Mouse (Mus musculus) G1E (cell line): ENCODE results near the gene B230217C12Rik. TPM values are rescaled to one million over a fixed set of nuclear protein-coding genes. Genes with fewer than 3 reads are reported as not detected.

ENCODE experiments used
- ATAC-seq: 2 replicates; pipeline ENCODE4 v1.8.0; 2016; ENCODE audit warnings: mild to moderate bottlenecking; ENCODE audit not compliant: insufficient number of reproducible peaks, poor library complexity, low FRiP score, severe bottlenecking; ENCODE audit errors: extremely low read depth
- DNase-seq: peaks from one replicate; pipeline ENCODE4 v3.0.0; 2012; ENCODE audit warnings: low spot score
- H3K27me3 ChIP-seq: 2 replicates; pipeline ENCODE4 v1.6.1; 2012; ENCODE audit warnings: mild to moderate bottlenecking, low read length, inconsistent platforms; ENCODE audit not compliant: insufficient read depth
- H3K36me3 ChIP-seq: replicated peaks from 2 replicates; pipeline ENCODE3; 2012; ENCODE audit warnings: mild to moderate bottlenecking, inconsistent platforms
- H3K4me1 ChIP-seq: 2 replicates; pipeline ENCODE4 v1.6.1; 2012; ENCODE audit warnings: low read depth, low read length, inconsistent platforms, mixed read lengths; ENCODE audit not compliant: insufficient read depth
- H3K4me3 ChIP-seq: 2 replicates; pipeline ENCODE4 v1.5.1; 2012; ENCODE audit warnings: low read depth, mild to moderate bottlenecking, inconsistent platforms, low read length, moderate library complexity, mixed read lengths
- H3K9me3 ChIP-seq: replicated peaks from 2 replicates; pipeline ENCODE4 v1.6.1; 2012; ENCODE audit warnings: inconsistent platforms
- CTCF ChIP-seq: IDR thresholded peaks from 2 replicates; pipeline ENCODE4 v1.5.1; 2012; ENCODE audit warnings: low read depth, low read length, inconsistent platforms, mixed read lengths
- GATA1 ChIP-seq: IDR thresholded peaks from 2 replicates; pipeline ENCODE4 v1.6.1; 2012; ENCODE audit warnings: borderline replicate concordance, low read length, inconsistent platforms, mixed read lengths
- GATA2 ChIP-seq: IDR thresholded peaks from 2 replicates; pipeline ENCODE4 v1.6.1; 2012; ENCODE audit warnings: low read depth, low read length, inconsistent platforms, borderline replicate concordance
- POLR2AphosphoS5 ChIP-seq: IDR thresholded peaks from 2 replicates; pipeline ENCODE4 v1.6.1; 2012; ENCODE audit warnings: low read depth, low read length, inconsistent platforms; ENCODE audit not compliant: insufficient replicate concordance
- TAL1 ChIP-seq: conservative IDR thresholded peaks from 2 replicates; pipeline ENCODE4 v1.6.1; 2012; ENCODE audit warnings: low read depth, low read length, inconsistent platforms, mixed read lengths
- polyA plus RNA-seq: library from polyadenylated mRNA; stranded (reverse); fragments of >175 nt; gene quantifications from 2 replicates; pipeline ENCODE4 v1.2.3, GENCODE M21; 2012
- total RNA-seq, 2 experiments: library from RNA; stranded (forward) in 1 of 2; stranded (reverse) in 1 of 2; fragments of 200-1000 nt in 1 of 2; fragments of >200 nt in 1 of 2; fragmentation: Nextera tagmentation in 1 of 2; gene quantifications; 2 replicates each; pipeline ENCODE4 v1.2.3; 2014 to 2017

B230217C12Rik gene
- total and polyA plus RNA-seq, 3 experiments, result 0.16 TPM; not detected in 2

GRCm38 (mm10) chr11:97799146-97799993 is 41.2 kb upstream of the B230217C12Rik start:
- Histone ChIP-seq H3K4me1 (peaks cover 58% of the 10 kb centered on the region), H3K9me3 (no peaks in the 10 kb centered on the region), H3K4me3 (peak overlapping the region; percentile 83), H3K36me3 (peaks cover 15% of the 10 kb centered on the region), H3K27me3 (no peaks in the 10 kb centered on the region)
- DNase-seq (peak; percentile 90), ATAC-seq (peak; percentile 32; the same call in 1 of the 2 replicates)
- TF ChIP-seq GATA1, result no peak
- no peak for TF ChIP-seq TAL1
- no peak for TF ChIP-seq GATA2

- TF ChIP-seq TAL1 (no peak), POLR2AphosphoS5 (no peak), GATA2 (no peak), CTCF (no peak), GATA1 (no peak)
- Histone ChIP-seq H3K27me3 (no peaks in the 10 kb centered on the region), H3K4me3 (peak overlapping the region; percentile 83), H3K36me3 (peaks cover 20% of the 10 kb centered on the region), H3K9me3 (no peaks in the 10 kb centered on the region), H3K4me1 (peaks cover 59% of the 10 kb centered on the region)
- peak; percentile 90 for DNase-seq
- ATAC-seq, result peak; percentile 52; the same call in 1 of the 2 replicates
Observed at GRCm38 (mm10) chr11:97799994-97800690, 40.4 kb upstream of the B230217C12Rik start.

DNA sequence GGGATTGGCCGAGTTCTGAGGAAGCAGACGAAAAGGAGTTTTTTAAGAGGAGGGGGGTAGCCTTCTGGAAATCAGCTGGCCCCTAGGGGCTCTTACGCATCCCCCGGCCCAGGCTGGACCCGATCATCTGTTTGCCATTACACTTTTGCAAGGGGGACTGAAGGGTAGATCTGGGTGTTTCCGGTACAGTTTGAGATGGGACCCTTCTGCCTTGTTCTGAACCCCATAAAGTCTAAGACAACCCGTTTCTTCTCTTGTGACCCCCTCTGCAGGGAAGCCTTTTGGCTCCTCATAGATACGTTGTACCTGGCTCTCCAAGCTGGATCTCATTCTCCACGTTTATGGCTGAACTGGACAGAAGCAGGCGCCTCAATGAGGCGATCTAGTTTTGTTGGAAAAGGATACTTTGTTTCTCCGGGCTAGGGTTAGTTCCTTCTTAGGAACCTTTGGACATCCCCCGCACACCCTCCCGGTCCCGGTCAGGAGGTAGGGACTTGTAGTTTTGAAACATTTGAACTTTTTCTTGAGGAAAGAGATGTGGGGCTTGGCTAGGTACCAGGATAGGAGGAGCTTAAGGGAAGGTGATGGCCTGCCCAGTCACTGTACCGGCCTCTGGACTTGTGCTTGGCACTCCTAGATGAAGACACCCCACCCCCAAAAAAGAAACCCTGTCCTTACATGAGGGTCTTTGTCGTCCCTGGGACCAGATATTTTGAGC is 39.7 kb upstream of the B230217C12Rik start:
- H3K9me3 ChIP-seq, result no peaks in the 10 kb centered on the region
- no peaks in the 10 kb centered on the region for H3K27me3 ChIP-seq
- DNase-seq (no peak), ATAC-seq (no peak)
- peaks cover 21% of the 10 kb centered on the region for H3K36me3 ChIP-seq
- TF ChIP-seq CTCF, result no peak
- TF ChIP-seq TAL1, result no peak
- no peak for TF ChIP-seq GATA1
- H3K4me3 ChIP-seq, result peak overlapping the region; percentile 83
- H3K4me1 ChIP-seq, result peaks cover 65% of the 10 kb centered on the region

- peak overlapping the region; percentile 83; the same call in 1 of the 2 replicates for H3K4me3 ChIP-seq
- TF ChIP-seq GATA1 (no peak), GATA2 (no peak)
- peaks cover 28% of the 10 kb centered on the region for H3K36me3 ChIP-seq
- no peaks in the 10 kb centered on the region for H3K27me3 ChIP-seq
- no peaks in the 10 kb centered on the region for H3K9me3 ChIP-seq
- ATAC-seq (no peak), DNase-seq (no peak)
- peaks cover 66% of the 10 kb centered on the region for H3K4me1 ChIP-seq
Observed at GRCm38 (mm10) chr11:97801409-97802193, 39.0 kb upstream of the B230217C12Rik start.

DNA sequence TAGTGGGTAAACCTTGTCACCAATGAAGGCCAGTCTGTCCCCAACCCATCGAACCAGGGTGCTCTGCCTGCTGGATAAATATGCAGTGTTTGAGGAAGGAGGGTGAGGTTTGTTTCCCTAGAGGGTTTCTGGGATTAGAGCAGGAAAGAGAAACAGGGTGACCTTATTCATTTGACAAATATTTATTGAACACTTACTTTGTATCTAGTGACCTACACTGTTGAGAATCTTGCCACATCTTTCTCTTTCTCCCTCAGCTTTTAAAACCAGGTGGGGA is 38.4 kb upstream of the B230217C12Rik start:
- no peaks in the 10 kb centered on the region for H3K9me3 ChIP-seq
- ATAC-seq (no peak), DNase-seq (no peak)
- no peaks in the 10 kb centered on the region for H3K27me3 ChIP-seq
- H3K4me1 ChIP-seq, result peaks cover 63% of the 10 kb centered on the region
- no peak for TF ChIP-seq POLR2AphosphoS5
- no peak for TF ChIP-seq GATA2
- no peak for TF ChIP-seq TAL1
- TF ChIP-seq GATA1, result no peak
- TF ChIP-seq CTCF, result no peak
- H3K36me3 ChIP-seq, result peaks cover 34% of the 10 kb centered on the region
- no peak overlapping the region for H3K4me3 ChIP-seq

- no peaks in the 10 kb centered on the region for H3K9me3 ChIP-seq
- H3K4me3 ChIP-seq, result no peak overlapping the region
- no peak for TF ChIP-seq GATA2
- no peak for TF ChIP-seq CTCF
- TF ChIP-seq TAL1, result no peak
- no peak for TF ChIP-seq GATA1
- TF ChIP-seq POLR2AphosphoS5, result no peak
- no peak for ATAC-seq
- H3K27me3 ChIP-seq, result no peaks in the 10 kb centered on the region
- no peak for DNase-seq
- peaks cover 37% of the 10 kb centered on the region for H3K36me3 ChIP-seq
- peaks cover 61% of the 10 kb centered on the region for H3K4me1 ChIP-seq
Observed at GRCm38 (mm10) chr11:97802495-97802894, 38.1 kb upstream of the B230217C12Rik start.
